Mouse (Mus musculus): ENCODE measurements around the gene Myh14. TPM values are rescaled to one million over a fixed set of nuclear protein-coding genes. Genes with fewer than 3 reads are reported as not detected.
A peak's percentile ranks its signal among the peaks of the same experiment; 100 is the strongest.

Gene Myh14
- polyA plus RNA-seq, 1 experiment from 2014 or later = 4.3 TPM

- 24% methylated on average over 15 of the region's 15 CpGs for WGBS
- Histone ChIP-seq H3K9me3 (no peaks in the 10 kb centered on the region), H3K4me3 (no peak overlapping the region), H3K27ac (replicated peaks) (no peak overlapping the region), H3K4me1 (peaks cover 9% of the 10 kb centered on the region; the same call in 1 of the 2 replicates), H3K27me3 (replicated peaks; ENCODE audit: low read depth, poor library complexity, severe bottlenecking) (peaks cover 53% of the 10 kb centered on the region), H3K36me3 (replicated peaks) (no peaks in the 10 kb centered on the region)
- DNase-seq (ENCODE audit: low spot score) = no peak
Observed at GRCm38 (mm10) chr7:44645951-44646350, 24.7 kb downstream of the Myh14 start.

DNA sequence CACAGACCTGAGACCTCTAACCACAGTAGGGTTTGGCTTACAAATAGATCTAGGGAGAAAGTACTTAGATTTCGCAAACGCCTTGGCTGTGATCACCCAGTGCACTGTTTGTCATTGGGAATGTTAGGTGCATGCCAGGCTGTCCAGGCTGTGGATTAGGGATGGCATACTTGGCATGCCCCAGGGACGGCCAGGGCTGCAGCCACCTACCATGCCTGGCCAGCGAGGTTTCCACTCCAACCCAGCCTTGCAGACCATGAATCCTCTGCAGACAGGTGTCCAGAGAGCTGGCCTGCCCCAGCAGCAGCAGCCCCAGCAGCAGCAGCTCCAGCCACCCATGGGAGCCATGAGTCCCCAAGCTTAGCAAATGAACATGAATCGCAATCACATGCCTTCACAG is 25.4 kb downstream of the Myh14 start:
- Histone ChIP-seq H3K4me3 (no peak overlapping the region), H3K9me3 (no peaks in the 10 kb centered on the region), H3K27ac (replicated peaks) (no peak overlapping the region), H3K4me1 (peaks cover 12% of the 10 kb centered on the region; the same call in 1 of the 2 replicates), H3K36me3 (replicated peaks) (no peaks in the 10 kb centered on the region), H3K27me3 (replicated peaks; ENCODE audit: low read depth, poor library complexity, severe bottlenecking) (peaks cover 60% of the 10 kb centered on the region)
- WGBS = 80% methylated on average over 5 of the region's 5 CpGs
- no peak for DNase-seq (ENCODE audit: low spot score)

DNA sequence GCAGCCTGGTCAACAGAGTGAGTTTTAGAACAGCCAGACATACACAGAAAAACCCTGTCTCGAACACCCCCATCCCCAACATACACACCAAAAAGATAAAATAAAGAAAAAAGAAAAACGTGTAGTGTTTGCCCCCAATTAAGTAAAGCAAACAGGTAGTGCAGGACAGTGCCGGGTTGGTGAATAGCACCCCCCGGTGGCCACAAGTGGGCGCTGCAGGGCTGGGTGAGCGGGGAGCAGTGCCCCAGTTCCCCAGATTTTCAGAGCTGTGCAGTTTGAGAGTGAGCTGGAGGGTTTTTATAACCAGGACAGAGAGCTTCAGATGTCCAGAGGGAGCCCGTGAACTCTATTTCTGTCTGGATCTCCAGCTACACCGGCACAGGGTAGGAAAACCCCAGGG is 28.8 kb downstream of the Myh14 start:
- no peaks in the 10 kb centered on the region for H3K36me3 ChIP-seq (replicated peaks)
- 34% methylated on average over 8 of the region's 8 CpGs for WGBS
- H3K9me3 ChIP-seq = 0 out of 2 replicates have a peak, but pooled peaks cover 6% of the 10 kb centered on the region
- H3K4me3 ChIP-seq = no peak overlapping the region
- peaks cover 93% of the 10 kb centered on the region for H3K27me3 ChIP-seq (replicated peaks; ENCODE audit: low read depth, poor library complexity, severe bottlenecking)
- peaks cover 15% of the 10 kb centered on the region for H3K4me1 ChIP-seq
- H3K27ac ChIP-seq (replicated peaks) = no peak overlapping the region
- DNase-seq (ENCODE audit: low spot score) = peak; percentile 38

GRCm38 (mm10) chr7:44640843-44641605 is 29.6 kb downstream of the Myh14 start:
- Histone ChIP-seq H3K27me3 (replicated peaks; ENCODE audit: low read depth, poor library complexity, severe bottlenecking) (peaks cover 97% of the 10 kb centered on the region), H3K4me3 (peak overlapping the region; percentile 38), H3K9me3 (0 out of 2 replicates have a peak, but pooled peaks cover 6% of the 10 kb centered on the region), H3K27ac (replicated peaks) (no peak overlapping the region), H3K4me1 (peaks cover 14% of the 10 kb centered on the region), H3K36me3 (replicated peaks) (no peaks in the 10 kb centered on the region)
- DNase-seq (ENCODE audit: low spot score) = no peak
- 22% methylated on average over 25 of the region's 25 CpGs for WGBS

- DNase-seq (ENCODE audit: low spot score) = no peak
- peak overlapping the region; percentile 39 for H3K4me3 ChIP-seq
- H3K27ac ChIP-seq (replicated peaks) = no peak overlapping the region
- H3K36me3 ChIP-seq (replicated peaks) = no peaks in the 10 kb centered on the region
- WGBS = 2% methylated on average over 16 of the region's 16 CpGs
- peaks cover 12% of the 10 kb centered on the region for H3K4me1 ChIP-seq
- peaks cover 93% of the 10 kb centered on the region for H3K27me3 ChIP-seq (replicated peaks; ENCODE audit: low read depth, poor library complexity, severe bottlenecking)
- 0 out of 2 replicates have a peak, but pooled peaks cover 6% of the 10 kb centered on the region for H3K9me3 ChIP-seq
Observed at GRCm38 (mm10) chr7:44638663-44639062, 32.0 kb downstream of the Myh14 start.

GRCm38 (mm10) chr7:44636684-44637083 is 34.0 kb downstream of the Myh14 start:
- Histone ChIP-seq H3K9me3 (0 out of 2 replicates have a peak, but pooled peaks cover 6% of the 10 kb centered on the region), H3K27ac (replicated peaks) (no peak overlapping the region), H3K36me3 (replicated peaks) (no peaks in the 10 kb centered on the region), H3K4me3 (no peak overlapping the region), H3K27me3 (replicated peaks; ENCODE audit: low read depth, poor library complexity, severe bottlenecking) (peaks cover 94% of the 10 kb centered on the region), H3K4me1 (peaks cover 12% of the 10 kb centered on the region)
- no peak for DNase-seq (ENCODE audit: low spot score)
- 88% methylated on average over 9 of the region's 9 CpGs for WGBS

DNA sequence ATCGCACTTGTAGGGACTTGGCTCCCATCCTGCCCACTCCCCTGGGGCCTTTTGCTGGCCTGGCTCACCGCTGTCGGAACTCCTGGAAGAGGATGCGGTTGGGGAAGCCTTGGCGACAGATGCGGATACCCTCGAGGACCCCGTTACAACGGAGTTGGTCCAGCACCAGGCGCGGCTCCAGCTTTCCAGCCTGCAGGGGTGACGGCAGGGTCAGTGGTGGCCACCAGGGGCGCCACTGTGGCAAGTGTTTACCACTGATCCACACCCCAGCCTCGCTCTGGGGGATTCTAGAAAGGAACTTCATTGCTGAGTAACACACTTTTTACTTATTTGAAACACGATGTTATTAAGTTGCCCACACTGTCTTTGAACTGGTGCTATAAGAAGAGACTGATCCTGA is 37.2 kb downstream of the Myh14 start:
- H3K36me3 ChIP-seq (replicated peaks) = no peaks in the 10 kb centered on the region
- peaks cover 66% of the 10 kb centered on the region for H3K27me3 ChIP-seq (replicated peaks; ENCODE audit: low read depth, poor library complexity, severe bottlenecking)
- 13% methylated on average over 15 of the region's 15 CpGs for WGBS
- 0 out of 2 replicates have a peak, but pooled peaks cover 6% of the 10 kb centered on the region for H3K9me3 ChIP-seq
- H3K4me3 ChIP-seq = no peak overlapping the region
- no peak overlapping the region for H3K27ac ChIP-seq (replicated peaks)
- DNase-seq (ENCODE audit: low spot score) = peak; percentile 41
- H3K4me1 ChIP-seq = no peaks in the 10 kb centered on the region

DNA sequence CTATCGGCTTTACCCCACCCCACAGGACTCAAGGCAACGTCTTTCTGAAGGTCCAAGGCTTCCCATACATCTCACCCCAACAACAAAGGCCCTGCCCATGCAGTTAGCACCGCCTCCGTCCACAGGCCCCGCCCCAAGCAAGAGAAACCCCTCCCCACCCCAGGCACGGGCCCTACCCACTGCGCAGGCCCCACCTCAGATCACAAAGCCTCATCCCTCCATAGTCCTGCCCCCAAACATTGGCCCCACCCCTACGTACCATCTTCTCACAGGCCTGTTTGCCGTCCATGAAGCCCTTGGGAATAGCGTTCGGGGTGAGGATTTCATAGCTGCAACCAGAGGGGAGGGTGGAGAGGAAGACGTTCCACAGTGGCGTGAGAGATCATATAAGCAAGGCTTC is 38.0 kb downstream of the Myh14 start:
- Histone ChIP-seq H3K9me3 (0 out of 2 replicates have a peak, but pooled peaks cover 6% of the 10 kb centered on the region), H3K4me3 (no peak overlapping the region), H3K36me3 (replicated peaks) (no peaks in the 10 kb centered on the region), H3K4me1 (no peaks in the 10 kb centered on the region), H3K27me3 (replicated peaks; ENCODE audit: low read depth, poor library complexity, severe bottlenecking) (peaks cover 60% of the 10 kb centered on the region), H3K27ac (replicated peaks) (no peak overlapping the region)
- WGBS = 29% methylated on average over 13 of the region's 13 CpGs
- no peak for DNase-seq (ENCODE audit: low spot score)

DNA sequence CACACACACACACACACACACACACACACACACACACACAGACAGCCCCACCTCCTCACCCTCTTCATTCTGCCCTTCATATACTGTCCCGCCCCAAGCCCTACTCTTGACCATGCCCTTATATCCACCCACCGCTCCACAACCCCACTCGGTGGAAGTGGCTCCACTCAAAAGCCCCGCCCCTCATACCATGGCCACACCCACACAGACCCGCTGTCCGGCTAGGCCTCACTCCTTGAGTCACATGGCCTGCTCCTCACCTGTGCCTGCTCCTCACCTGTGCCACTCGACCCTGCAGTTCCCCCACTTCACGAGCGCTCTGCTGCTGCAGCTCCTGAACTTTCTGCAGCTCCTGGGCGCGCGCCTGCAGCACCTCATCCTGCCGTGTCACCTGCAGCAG is 40.2 kb downstream of the Myh14 start:
- Histone ChIP-seq H3K27ac (replicated peaks) (no peak overlapping the region), H3K9me3 (no peaks in the 10 kb centered on the region), H3K36me3 (replicated peaks) (no peaks in the 10 kb centered on the region), H3K4me1 (no peaks in the 10 kb centered on the region), H3K27me3 (replicated peaks; ENCODE audit: low read depth, poor library complexity, severe bottlenecking) (peaks cover 40% of the 10 kb centered on the region), H3K4me3 (no peak overlapping the region)
- no peak for DNase-seq (ENCODE audit: low spot score)
- 78% methylated on average over 13 of the region's 13 CpGs for WGBS

DNA sequence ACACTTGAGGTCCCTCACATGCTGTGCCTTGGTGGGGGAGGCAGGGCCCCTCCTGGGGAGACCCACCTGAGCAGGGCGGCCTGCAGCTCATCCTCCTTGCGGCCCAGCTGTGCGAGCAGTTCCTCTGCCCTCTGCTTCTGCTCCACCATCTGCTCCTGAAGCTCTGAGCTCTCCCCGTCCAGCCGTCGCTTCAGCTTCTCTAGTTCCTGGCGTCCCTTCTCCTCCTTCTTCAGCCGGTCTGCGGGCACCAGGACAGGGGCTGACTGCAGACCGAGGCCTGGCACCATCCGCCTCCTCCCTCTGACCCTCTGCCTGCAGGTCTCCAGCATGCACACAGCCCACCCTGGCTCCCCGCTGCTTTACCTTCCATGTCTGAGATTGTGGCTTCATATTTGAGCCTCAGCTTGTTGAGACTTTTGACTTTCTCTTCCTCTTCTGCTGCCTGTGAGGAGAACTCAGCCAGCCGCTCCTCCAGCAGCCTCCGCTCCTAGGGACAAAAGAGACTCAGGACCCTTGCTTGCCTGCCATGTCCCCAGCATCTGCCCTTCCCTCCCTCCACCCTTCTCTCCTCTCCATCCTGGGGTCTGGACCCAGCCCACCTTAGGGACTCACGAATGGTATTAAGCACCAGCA is 42.1 kb downstream of the Myh14 start:
- no peak for DNase-seq (ENCODE audit: low spot score)
- Histone ChIP-seq H3K27me3 (replicated peaks; ENCODE audit: low read depth, poor library complexity, severe bottlenecking) (peaks cover 23% of the 10 kb centered on the region), H3K36me3 (replicated peaks) (no peaks in the 10 kb centered on the region), H3K9me3 (no peaks in the 10 kb centered on the region), H3K27ac (replicated peaks) (no peak overlapping the region), H3K4me3 (no peak overlapping the region), H3K4me1 (peaks cover 6% of the 10 kb centered on the region)
- WGBS = 80% methylated on average over 15 of the region's 15 CpGs

DNA sequence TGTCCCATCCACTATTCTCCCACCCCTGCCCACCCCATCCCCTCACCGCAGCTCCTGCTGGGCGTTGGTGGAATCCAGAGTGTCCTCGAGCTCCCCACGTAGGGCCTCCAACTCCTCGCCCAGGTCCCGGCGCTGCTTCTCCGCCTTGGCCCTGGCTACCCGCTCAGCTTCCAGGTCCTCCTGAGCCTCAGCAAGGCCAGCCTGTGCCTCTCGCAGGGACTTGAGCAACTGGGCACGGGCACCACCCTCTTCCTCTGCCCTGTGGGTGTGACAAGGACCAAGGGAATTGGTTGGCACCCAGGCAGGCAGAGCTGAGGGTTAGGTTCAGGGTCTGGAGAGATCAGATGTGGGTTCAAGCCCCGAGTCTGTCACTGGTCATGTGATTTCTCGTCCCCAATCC is 43.7 kb downstream of the Myh14 start:
- no peaks in the 10 kb centered on the region; the same call in 1 of the 2 replicates for H3K9me3 ChIP-seq
- DNase-seq (ENCODE audit: low spot score) = no peak
- WGBS = 86% methylated on average over 13 of the region's 13 CpGs
- H3K27me3 ChIP-seq (replicated peaks; ENCODE audit: low read depth, poor library complexity, severe bottlenecking) = 0 out of 2 replicates have a peak, but pooled peaks cover 8% of the 10 kb centered on the region
- no peaks in the 10 kb centered on the region for H3K36me3 ChIP-seq (replicated peaks)
- H3K4me1 ChIP-seq = peaks cover 6% of the 10 kb centered on the region
- H3K27ac ChIP-seq (replicated peaks) = no peak overlapping the region
- no peak overlapping the region for H3K4me3 ChIP-seq

DNA sequence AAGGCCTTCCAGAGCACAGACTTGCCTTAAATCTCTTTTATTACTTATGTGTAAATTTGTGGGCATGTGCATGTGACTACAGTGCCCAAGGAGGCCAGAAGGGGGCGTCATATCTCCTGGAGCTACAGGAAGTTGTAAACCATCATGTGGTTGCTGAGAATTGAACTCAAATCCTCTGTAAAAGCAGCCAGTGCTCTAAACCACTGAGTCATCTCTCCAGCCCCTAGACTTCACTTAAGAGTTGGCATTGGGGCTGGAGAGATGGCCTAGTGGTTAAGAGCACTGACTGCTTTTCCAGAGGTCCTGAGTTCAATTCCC is 44.6 kb downstream of the Myh14 start:
- H3K9me3 ChIP-seq = no peaks in the 10 kb centered on the region; the same call in 1 of the 2 replicates
- H3K4me1 ChIP-seq = peaks cover 6% of the 10 kb centered on the region
- no peak overlapping the region for H3K27ac ChIP-seq (replicated peaks)
- WGBS = 72% methylated on average over 1 of the region's 1 CpGs
- DNase-seq (ENCODE audit: low spot score) = no peak
- no peaks in the 10 kb centered on the region for H3K36me3 ChIP-seq (replicated peaks)
- no peak overlapping the region for H3K4me3 ChIP-seq
- 0 out of 2 replicates have a peak, but pooled peaks cover 3% of the 10 kb centered on the region for H3K27me3 ChIP-seq (replicated peaks; ENCODE audit: low read depth, poor library complexity, severe bottlenecking)

All from embryonic facial prominence, embryonic 10.5 days (tissue).